Mouse (Mus musculus) gastrocnemius, adult 18-20 months (tissue): ENCODE data around the gene Glud1. TPM values are rescaled to one million over a fixed set of nuclear protein-coding genes. Genes with fewer than 3 reads are reported as not detected.
"Not testable (repeated sequence)": the region's sequence is repeated elsewhere in the genome, so short reads cannot be mapped to it uniquely, and the experiment has no call there.

Source experiments
- DNase-seq: peaks from one replicate; pipeline ENCODE4 v3.0.0; 2021; ENCODE audit warnings: low spot score
- total RNA-seq, 2 experiments: library from RNA; stranded (reverse); gene quantifications; 2 replicates each; pipeline ENCODE4 v1.2.3; 2021

Glud1 gene
- total RNA-seq, 2 experiments from 2014 or later, result 117 to 119 TPM

- peak; percentile 51 for DNase-seq
These were observed 599 bp downstream of the Glud1 start for GRCm38 (mm10) chr14:34311021-34311631.

GRCm38 (mm10) chr14:34311691-34312090 is 1.2 kb downstream of the Glud1 start:
- DNase-seq, result no peak

- no peak for DNase-seq
These were observed 2.0 kb downstream of the Glud1 start for GRCm38 (mm10) chr14:34312339-34313048.

- DNase-seq, result no peak
These were observed 3.1 kb downstream of the Glud1 start for GRCm38 (mm10) chr14:34313612-34314011.

GRCm38 (mm10) chr14:34314383-34314782 is 3.9 kb downstream of the Glud1 start:
- not testable (repeated sequence) for DNase-seq

GRCm38 (mm10) chr14:34314796-34315195 is 4.3 kb downstream of the Glud1 start:
- no peak for DNase-seq

GRCm38 (mm10) chr14:34316346-34316745 is 5.8 kb downstream of the Glud1 start:
- no peak for DNase-seq

GRCm38 (mm10) chr14:34317431-34317830 is 6.9 kb downstream of the Glud1 start:
- DNase-seq, result no peak

- DNase-seq, result no peak
These were observed 7.6 kb downstream of the Glud1 start for GRCm38 (mm10) chr14:34318113-34318512.

GRCm38 (mm10) chr14:34323576-34324085 is 13.1 kb downstream of the Glud1 start:
- no peak for DNase-seq

- no peak for DNase-seq
These were observed 16.1 kb downstream of the Glud1 start for GRCm38 (mm10) chr14:34326606-34327005.

GRCm38 (mm10) chr14:34327618-34328017 is 17.1 kb downstream of the Glud1 start:
- DNase-seq, result no peak

- no peak for DNase-seq
These were observed 20.2 kb downstream of the Glud1 start for GRCm38 (mm10) chr14:34330657-34331158.

GRCm38 (mm10) chr14:34331886-34332285 is 21.4 kb downstream of the Glud1 start:
- no peak for DNase-seq

- no peak for DNase-seq
These were observed 21.9 kb downstream of the Glud1 start for GRCm38 (mm10) chr14:34332476-34332875.

GRCm38 (mm10) chr14:34339446-34339845 is 28.9 kb downstream of the Glud1 start:
- DNase-seq, result no peak

GRCm38 (mm10) chr14:34341993-34342392 is 31.5 kb downstream of the Glud1 start:
- DNase-seq, result no peak

- no peak for DNase-seq
These were observed 32.6 kb downstream of the Glud1 start for GRCm38 (mm10) chr14:34343078-34343477.

- DNase-seq, result no peak
These were observed 33.8 kb downstream of the Glud1 start for GRCm38 (mm10) chr14:34344361-34344760.

- no peak for DNase-seq
These were observed 35.4 kb downstream of the Glud1 start for GRCm38 (mm10) chr14:34345771-34346566.

GRCm38 (mm10) chr14:34347084-34347483 is 36.6 kb downstream of the Glud1 start:
- DNase-seq, result no peak

- no peak for DNase-seq
These were observed 37.8 kb downstream of the Glud1 start for GRCm38 (mm10) chr14:34348301-34348700.
